Mouse (Mus musculus): ENCODE data around the gene Usp2.
A peak's percentile ranks its signal among the peaks of the same experiment; 100 is the strongest.

The Usp2 gene

GRCm38 (mm10) chr9:44031946-44032345 lies 34.9 kb upstream of the Usp2 start:
- TF ChIP-seq POU5F1 (IDR thresholded peaks at IDR 0.05; ENCODE audit: borderline replicate concordance, low read length) = no peak
- no peak for TF ChIP-seq CTCF (conservative IDR thresholded peaks at IDR 0.05; ENCODE audit: low read length)
- no peak for TF ChIP-seq NANOG (IDR thresholded peaks at IDR 0.05; ENCODE audit: borderline replicate concordance, low read length)
- no peak overlapping the region for H3K4me3 ChIP-seq (replicated peaks; ENCODE audit: low read length)
- H3K4me1 ChIP-seq (replicated peaks; ENCODE audit: low read depth, low read length) = peaks cover 44% of the 10 kb centered on the region
- H3K36me3 ChIP-seq (ENCODE audit: insufficient read depth, low read length) = no peaks in the 10 kb centered on the region
- H3K27me3 ChIP-seq (ENCODE audit: insufficient read depth, low read length) = peaks cover 6% of the 10 kb centered on the region; the same call in 1 of the 2 replicates
- H3K9me3 ChIP-seq (ENCODE audit: low read length) = 0 out of 2 replicates have a peak, but pooled peaks cover 5% of the 10 kb centered on the region

- no peak overlapping the region for H3K4me3 ChIP-seq (replicated peaks; ENCODE audit: low read length)
- H3K27me3 ChIP-seq (ENCODE audit: insufficient read depth, low read length) = peaks cover 6% of the 10 kb centered on the region; the same call in 1 of the 2 replicates
- TF ChIP-seq NANOG (IDR thresholded peaks at IDR 0.05; ENCODE audit: borderline replicate concordance, low read length) = no peak
- no peak for TF ChIP-seq CTCF (conservative IDR thresholded peaks at IDR 0.05; ENCODE audit: low read length)
- TF ChIP-seq POU5F1 (IDR thresholded peaks at IDR 0.05; ENCODE audit: borderline replicate concordance, low read length) = no peak
- no peaks in the 10 kb centered on the region for H3K36me3 ChIP-seq (ENCODE audit: insufficient read depth, low read length)
- H3K9me3 ChIP-seq (ENCODE audit: low read length) = peaks cover 16% of the 10 kb centered on the region
- peaks cover 50% of the 10 kb centered on the region for H3K4me1 ChIP-seq (replicated peaks; ENCODE audit: low read depth, low read length)
Measured at GRCm38 (mm10) chr9:44033317-44033716, 33.5 kb upstream of the Usp2 start.

- Histone ChIP-seq H3K36me3 (ENCODE audit: insufficient read depth, low read length) (no peaks in the 10 kb centered on the region), H3K27me3 (ENCODE audit: insufficient read depth, low read length) (peaks cover 6% of the 10 kb centered on the region; the same call in 1 of the 2 replicates), H3K4me1 (replicated peaks; ENCODE audit: low read depth, low read length) (peaks cover 50% of the 10 kb centered on the region), H3K9me3 (ENCODE audit: low read length) (peaks cover 21% of the 10 kb centered on the region), H3K4me3 (replicated peaks; ENCODE audit: low read length) (0 out of 2 replicates have a peak overlapping the region, but pooled peaks have one; percentile 4)
- TF ChIP-seq CTCF (conservative IDR thresholded peaks at IDR 0.05; ENCODE audit: low read length) (no peak), POU5F1 (IDR thresholded peaks at IDR 0.05; ENCODE audit: borderline replicate concordance, low read length) (no peak), NANOG (IDR thresholded peaks at IDR 0.05; ENCODE audit: borderline replicate concordance, low read length) (no peak)
Measured at GRCm38 (mm10) chr9:44033957-44034727, 32.7 kb upstream of the Usp2 start.

- TF ChIP-seq CTCF (conservative IDR thresholded peaks at IDR 0.05; ENCODE audit: low read length) (no peak), POU5F1 (IDR thresholded peaks at IDR 0.05; ENCODE audit: borderline replicate concordance, low read length) (no peak), NANOG (IDR thresholded peaks at IDR 0.05; ENCODE audit: borderline replicate concordance, low read length) (no peak)
Measured at GRCm38 (mm10) chr9:44037106-44037505, 29.7 kb upstream of the Usp2 start.

GRCm38 (mm10) chr9:44041511-44042395 lies 25.1 kb upstream of the Usp2 start:
- Histone ChIP-seq H3K36me3 (ENCODE audit: insufficient read depth, low read length) (no peaks in the 10 kb centered on the region), H3K27me3 (ENCODE audit: insufficient read depth, low read length) (peaks cover 59% of the 10 kb centered on the region), H3K9me3 (ENCODE audit: low read length) (peaks cover 16% of the 10 kb centered on the region), H3K4me3 (replicated peaks; ENCODE audit: low read length) (no peak overlapping the region), H3K4me1 (replicated peaks; ENCODE audit: low read depth, low read length) (peaks cover 52% of the 10 kb centered on the region)
- TF ChIP-seq NANOG (IDR thresholded peaks at IDR 0.05; ENCODE audit: borderline replicate concordance, low read length) (no peak), CTCF (conservative IDR thresholded peaks at IDR 0.05; ENCODE audit: low read length) (no peak), POU5F1 (IDR thresholded peaks at IDR 0.05; ENCODE audit: borderline replicate concordance, low read length) (no peak)

More at GRCm38 (mm10) chr9:44037106-44037505, 29.7 kb upstream of the Usp2 start:
- peaks cover 58% of the 10 kb centered on the region for H3K4me1 ChIP-seq (replicated peaks; ENCODE audit: low read depth, low read length)
- peak overlapping the region; percentile 10; the same call in 1 of the 2 replicates for H3K4me3 ChIP-seq (replicated peaks; ENCODE audit: low read length)
- peaks cover 21% of the 10 kb centered on the region for H3K27me3 ChIP-seq (ENCODE audit: insufficient read depth, low read length)
- no peaks in the 10 kb centered on the region for H3K36me3 ChIP-seq (ENCODE audit: insufficient read depth, low read length)
- H3K9me3 ChIP-seq (ENCODE audit: low read length) = peaks cover 21% of the 10 kb centered on the region

- Histone ChIP-seq H3K36me3 (ENCODE audit: insufficient read depth, low read length) (no peaks in the 10 kb centered on the region), H3K27me3 (ENCODE audit: insufficient read depth, low read length) (peaks cover 63% of the 10 kb centered on the region), H3K4me1 (replicated peaks; ENCODE audit: low read depth, low read length) (peaks cover 48% of the 10 kb centered on the region), H3K4me3 (replicated peaks; ENCODE audit: low read length) (no peak overlapping the region), H3K9me3 (ENCODE audit: low read length) (peaks cover 15% of the 10 kb centered on the region)
- TF ChIP-seq NANOG (IDR thresholded peaks at IDR 0.05; ENCODE audit: borderline replicate concordance, low read length) = no peak
- TF ChIP-seq CTCF (conservative IDR thresholded peaks at IDR 0.05; ENCODE audit: low read length) = no peak
- no peak for TF ChIP-seq POU5F1 (IDR thresholded peaks at IDR 0.05; ENCODE audit: borderline replicate concordance, low read length)
Measured at GRCm38 (mm10) chr9:44042396-44042680, 24.5 kb upstream of the Usp2 start.

GRCm38 (mm10) chr9:44042836-44043707 lies 23.7 kb upstream of the Usp2 start, which contains the start of gene Thy1:
Gene Thy1, plus strand, starts transcription at chr9:44043384.
- Histone ChIP-seq H3K4me3 (replicated peaks; ENCODE audit: low read length) (peak within 1 kb of the TSS; percentile 80), H3K4me1 (replicated peaks; ENCODE audit: low read depth, low read length) (peaks cover 48% of the 10 kb centered on the region), H3K9me3 (ENCODE audit: low read length) (peaks cover 8% of the 10 kb centered on the region), H3K36me3 (ENCODE audit: insufficient read depth, low read length) (no peaks in the 10 kb centered on the region), H3K27me3 (ENCODE audit: insufficient read depth, low read length) (peaks cover 66% of the 10 kb centered on the region)
- TF ChIP-seq POU5F1 (IDR thresholded peaks at IDR 0.05; ENCODE audit: borderline replicate concordance, low read length) = no peak
- no peak for TF ChIP-seq NANOG (IDR thresholded peaks at IDR 0.05; ENCODE audit: borderline replicate concordance, low read length)
- TF ChIP-seq CTCF (conservative IDR thresholded peaks at IDR 0.05; ENCODE audit: low read length) = no peak
